Mouse (Mus musculus): ENCODE measurements around the gene Phldb1.

GRCm38 (mm10) chr9:44686638-44687037 is 48.4 kb downstream of the Phldb1 start:
- no peak for TF ChIP-seq JUND (IDR thresholded peaks at IDR 0.05; ENCODE audit: low read depth, low read length)
- TF ChIP-seq GABPA (IDR thresholded peaks at IDR 0.05; ENCODE audit: low read depth, low read length): no peak
- TF ChIP-seq CTCF (IDR thresholded peaks at IDR 0.05 in 2 of 3, conservative IDR thresholded peaks at IDR 0.05 in 1 of 3; ENCODE audit: control insufficient read depth in 1 of 3, insufficient read depth in 1 of 3, low read depth in 2 of 3, low read length in 3 of 3, poor library complexity in 1 of 3, severe bottlenecking in 1 of 3): no peak
- no peak for TF ChIP-seq BHLHE40 (IDR thresholded peaks at IDR 0.05; ENCODE audit: borderline replicate concordance, low read depth, low read length)
- no peak for TF ChIP-seq ZKSCAN1 (IDR thresholded peaks at IDR 0.05; ENCODE audit: low read depth, low read length)
- no peak for TF ChIP-seq MAX (IDR thresholded peaks at IDR 0.05; ENCODE audit: low read length)
- no peak for TF ChIP-seq ZNF384 (IDR thresholded peaks at IDR 0.05; ENCODE audit: low read depth, low read length)
- TF ChIP-seq TCF12 (IDR thresholded peaks at IDR 0.05; ENCODE audit: low read depth, low read length): no peak
- no peak for TF ChIP-seq POLR2A (IDR thresholded peaks at IDR 0.05; ENCODE audit: control insufficient read depth in 1 of 2, insufficient read depth in 1 of 2, low read depth in 1 of 2, low read length in 2 of 2, poor library complexity in 1 of 2)
- TF ChIP-seq CHD2 (IDR thresholded peaks at IDR 0.05; ENCODE audit: low read length): no peak
- no peak for TF ChIP-seq NELFE (IDR thresholded peaks at IDR 0.05; ENCODE audit: low read depth, low read length)
